Mouse (Mus musculus): Measurements from ENCODE around the gene Clic6.

Gene Clic6

GRCm38 (mm10) chr16:92523351-92523750 lies 37.8 kb downstream of the Clic6 start:
- no peak for DNase-seq (ENCODE audit: extremely low read depth, low read depth)

- DNase-seq (ENCODE audit: extremely low read depth, low read depth): no peak
These were observed 39.1 kb downstream of the Clic6 start for GRCm38 (mm10) chr16:92524651-92525050.

GRCm38 (mm10) chr16:92525919-92526318 lies 40.4 kb downstream of the Clic6 start:
- DNase-seq (ENCODE audit: extremely low read depth, low read depth): no peak

GRCm38 (mm10) chr16:92535258-92535657 lies 49.7 kb downstream of the Clic6 start:
- DNase-seq (ENCODE audit: extremely low read depth, low read depth): no peak

GRCm38 (mm10) chr16:92538356-92538755 lies 52.8 kb downstream of the Clic6 start:
- DNase-seq (ENCODE audit: extremely low read depth, low read depth): no peak

GRCm38 (mm10) chr16:92544264-92544663 lies 58.7 kb downstream of the Clic6 start:
- no peak for DNase-seq (ENCODE audit: extremely low read depth, low read depth)

- DNase-seq (ENCODE audit: extremely low read depth, low read depth): no peak
These were observed 63.1 kb downstream of the Clic6 start for GRCm38 (mm10) chr16:92548651-92549050.

- no peak for DNase-seq (ENCODE audit: extremely low read depth, low read depth)
These were observed 66.0 kb downstream of the Clic6 start for GRCm38 (mm10) chr16:92551266-92552105.

- no peak for DNase-seq (ENCODE audit: extremely low read depth, low read depth)
These were observed 66.5 kb downstream of the Clic6 start for GRCm38 (mm10) chr16:92552106-92552382.

GRCm38 (mm10) chr16:92552858-92553257 lies 67.3 kb downstream of the Clic6 start:
- peak; percentile 36 for DNase-seq (ENCODE audit: extremely low read depth, low read depth)

GRCm38 (mm10) chr16:92555051-92555450 lies 69.5 kb downstream of the Clic6 start:
- no peak for DNase-seq (ENCODE audit: extremely low read depth, low read depth)

GRCm38 (mm10) chr16:92565291-92565690 lies 79.8 kb downstream of the Clic6 start:
- no peak for DNase-seq (ENCODE audit: extremely low read depth, low read depth)

GRCm38 (mm10) chr16:92565708-92566107 lies 80.2 kb downstream of the Clic6 start:
- DNase-seq (ENCODE audit: extremely low read depth, low read depth): no peak

- no peak for DNase-seq (ENCODE audit: extremely low read depth, low read depth)
These were observed 80.6 kb downstream of the Clic6 start for GRCm38 (mm10) chr16:92566146-92566545.

- no peak for DNase-seq (ENCODE audit: extremely low read depth, low read depth)
These were observed 85.7 kb downstream of the Clic6 start for GRCm38 (mm10) chr16:92571246-92571645.

GRCm38 (mm10) chr16:92573193-92573592 lies 87.7 kb downstream of the Clic6 start:
- no peak for DNase-seq (ENCODE audit: extremely low read depth, low read depth)

GRCm38 (mm10) chr16:92575792-92576191 lies 90.3 kb downstream of the Clic6 start:
- no peak for DNase-seq (ENCODE audit: extremely low read depth, low read depth)

- DNase-seq (ENCODE audit: extremely low read depth, low read depth): no peak
These were observed 91.8 kb downstream of the Clic6 start for GRCm38 (mm10) chr16:92577381-92577780.

- peak; percentile 38 for DNase-seq (ENCODE audit: extremely low read depth, low read depth)
These were observed 93.5 kb downstream of the Clic6 start for GRCm38 (mm10) chr16:92578915-92579653.

- no peak for DNase-seq (ENCODE audit: extremely low read depth, low read depth)
These were observed 95.4 kb downstream of the Clic6 start for GRCm38 (mm10) chr16:92580981-92581380.

- peak; percentile 85 for DNase-seq (ENCODE audit: extremely low read depth, low read depth)
These were observed 96.2 kb downstream of the Clic6 start for GRCm38 (mm10) chr16:92581767-92582166.

GRCm38 (mm10) chr16:92587836-92588235 lies 102.3 kb downstream of the Clic6 start:
- DNase-seq (ENCODE audit: extremely low read depth, low read depth): no peak
